Mouse (Mus musculus) gastrocnemius, adult 8-10 months (tissue): Measurements from ENCODE around the gene Ly6g5c. TPM values are rescaled to one million over a fixed set of nuclear protein-coding genes. Genes with fewer than 3 reads are reported as not detected.

Experiments used
- DNase-seq, 2 experiments: peaks; one replicate each; pipeline ENCODE4 v3.0.0; 2022; ENCODE audit warnings: low spot score in 2 of 2
- total RNA-seq, 4 experiments: library from RNA; stranded (reverse); gene quantifications; 2 replicates each; pipeline ENCODE4 v1.2.4; 2022

The Ly6g5c gene
- total RNA-seq, 4 experiments from 2014 or later: not detected

DNA sequence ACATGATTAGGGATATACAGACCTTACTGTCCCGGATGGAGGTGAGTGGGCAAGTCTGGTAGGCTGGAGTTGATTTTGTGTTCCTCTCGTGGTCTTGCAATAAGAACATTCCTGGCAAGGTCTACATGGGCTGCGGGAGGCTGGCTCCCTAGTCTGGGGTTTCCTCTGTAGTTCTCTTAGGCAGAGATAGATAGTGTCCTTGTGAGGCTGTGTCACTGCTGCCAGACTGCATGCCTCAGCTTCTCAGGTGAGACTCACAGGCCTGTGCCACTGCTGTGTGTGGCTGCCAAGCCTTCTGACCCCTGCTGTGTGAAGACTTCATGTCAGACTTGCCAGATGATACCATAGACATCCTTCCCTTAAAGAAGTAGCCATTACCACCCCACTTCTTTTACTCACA is 31.2 kb downstream of the Ly6g5c start:
- no peak for DNase-seq

DNA sequence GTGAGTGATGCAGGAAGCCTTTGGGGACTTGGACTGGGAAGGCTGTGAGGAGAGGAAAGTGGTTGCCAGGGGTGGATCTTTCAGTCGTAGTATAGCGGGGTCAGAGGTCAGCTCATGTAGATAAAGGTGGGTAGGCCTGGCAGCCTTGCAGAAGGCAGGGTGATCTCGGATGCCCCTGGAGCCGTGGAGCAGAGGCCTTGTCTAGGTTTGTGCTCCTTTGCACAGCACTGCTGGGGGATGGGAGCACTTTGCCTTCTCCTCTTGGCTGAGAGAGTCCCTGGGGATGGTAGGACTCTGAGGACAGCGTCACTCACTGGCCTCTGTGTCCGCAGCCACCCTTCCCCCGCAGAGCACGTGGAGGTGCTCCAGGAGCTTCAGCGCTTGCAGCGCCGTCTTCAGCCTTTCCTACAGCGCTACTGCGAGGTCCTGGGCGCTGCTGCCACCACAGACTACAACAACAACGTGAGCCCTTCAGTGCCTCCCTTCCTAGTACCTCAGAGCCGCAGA is 32.5 kb downstream of the Ly6g5c start:
- no peak for DNase-seq

DNA sequence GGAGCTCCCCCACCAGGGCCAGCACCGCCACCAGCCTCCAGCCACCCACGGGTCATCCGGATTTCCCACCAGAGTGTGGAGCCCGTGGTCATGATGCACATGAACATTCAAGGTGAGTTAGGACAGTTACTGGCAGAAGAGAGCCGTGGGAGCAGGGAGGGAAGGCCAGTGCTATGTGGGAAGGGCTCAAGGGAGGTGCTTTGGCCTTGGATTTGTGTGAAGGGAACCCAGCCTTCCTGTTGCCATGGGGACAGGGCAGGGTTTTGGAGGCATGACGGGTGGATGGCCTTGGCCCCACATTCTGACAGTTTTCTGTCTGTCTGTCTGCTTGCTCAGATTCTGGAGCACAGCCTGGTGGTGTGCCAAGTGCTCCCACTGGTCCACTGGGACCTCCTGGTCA is 33.9 kb downstream of the Ly6g5c start:
- DNase-seq: no peak

DNA sequence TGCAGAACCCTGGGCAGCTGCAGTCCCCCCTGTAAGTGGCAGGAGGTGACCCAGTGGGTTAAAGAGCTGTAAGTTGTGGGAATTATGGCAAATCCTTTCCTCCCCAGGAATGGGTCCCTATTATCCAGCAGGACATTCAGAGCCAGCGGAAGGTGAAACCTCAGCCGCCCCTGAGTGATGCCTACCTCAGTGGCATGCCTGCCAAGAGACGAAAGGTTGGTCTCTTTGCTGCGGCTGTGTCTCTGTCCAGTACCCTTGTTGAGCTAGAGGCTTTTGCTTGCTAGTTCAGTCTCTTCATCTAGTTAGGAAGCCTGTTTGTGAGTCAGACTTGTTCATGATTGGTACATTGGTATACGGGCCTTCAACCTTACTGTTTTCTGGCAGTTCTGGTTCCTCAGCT is 38.1 kb downstream of the Ly6g5c start:
- no peak for DNase-seq

DNA sequence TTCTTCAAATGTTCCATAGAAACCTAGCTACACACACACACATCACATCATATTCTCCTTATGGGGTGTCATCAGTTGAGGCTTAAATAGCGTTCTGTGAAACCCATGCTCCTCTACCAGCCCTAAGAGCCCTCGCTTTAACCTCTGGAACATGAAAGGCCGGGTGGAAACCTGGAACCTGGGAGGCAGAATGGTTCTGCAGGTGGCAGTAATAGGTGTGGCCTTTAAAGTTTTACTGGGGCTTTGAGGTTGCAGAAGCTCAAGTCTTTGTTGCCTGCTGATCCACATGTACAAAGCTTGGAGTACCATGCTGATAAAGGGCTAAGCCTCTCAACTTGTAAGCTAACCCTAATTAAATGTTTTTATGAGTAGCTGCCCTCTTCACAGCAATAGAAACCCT is 39.3 kb downstream of the Ly6g5c start:
- no peak for DNase-seq

DNA sequence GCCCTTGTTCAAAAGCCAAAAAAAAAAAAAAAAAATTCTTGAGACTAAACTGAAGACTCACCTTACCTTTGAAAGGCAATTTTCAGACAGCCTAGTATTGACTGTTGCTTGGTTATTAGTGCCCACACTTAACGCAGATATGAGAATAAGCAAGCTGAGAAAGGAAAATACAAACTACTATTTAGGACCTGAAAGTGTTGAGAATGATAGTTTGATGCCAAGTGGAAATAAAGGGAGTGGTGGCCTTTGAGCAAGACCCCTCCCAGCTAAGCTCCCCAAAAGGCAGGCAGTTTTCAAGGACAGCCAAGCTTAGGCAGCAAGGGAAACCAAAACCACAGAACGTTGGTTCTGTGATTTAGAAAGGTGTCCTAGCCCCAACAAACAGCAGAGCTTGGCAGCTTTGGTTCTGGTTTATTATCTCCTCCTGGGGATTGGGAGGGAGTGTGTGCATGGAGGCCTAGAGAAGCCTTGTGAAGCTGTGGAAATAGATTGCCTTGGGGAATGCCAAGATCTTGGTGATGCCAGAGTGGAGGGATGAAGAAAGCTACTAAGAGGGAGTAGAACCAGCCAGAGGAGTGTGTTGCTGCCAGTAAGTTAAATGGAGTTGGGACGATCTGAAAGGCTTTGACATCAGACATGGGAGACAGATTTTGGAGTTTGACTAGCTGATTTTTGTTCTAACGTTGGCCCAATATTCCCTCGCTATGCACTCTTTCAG is 40.0 kb downstream of the Ly6g5c start:
- DNase-seq: no peak

DNA sequence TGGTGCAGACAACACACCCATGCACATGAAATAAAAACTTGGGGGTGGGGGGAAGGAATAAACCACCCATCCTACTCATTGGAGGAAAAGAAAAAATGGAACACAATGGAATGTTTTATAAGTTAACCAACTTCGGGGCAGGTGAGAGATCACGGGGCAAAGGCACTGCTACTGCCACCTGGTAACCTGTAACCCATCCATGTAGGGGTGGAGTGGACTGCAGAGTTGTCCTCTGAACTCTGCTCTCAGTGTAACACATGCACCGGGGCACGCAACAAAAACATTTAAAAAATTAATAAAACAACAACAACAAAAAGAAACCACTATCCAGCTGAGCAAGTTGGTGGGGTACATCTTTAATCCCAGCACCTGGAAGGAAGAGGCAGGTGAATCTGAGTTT is 44.0 kb downstream of the Ly6g5c start:
- no peak for DNase-seq

DNA sequence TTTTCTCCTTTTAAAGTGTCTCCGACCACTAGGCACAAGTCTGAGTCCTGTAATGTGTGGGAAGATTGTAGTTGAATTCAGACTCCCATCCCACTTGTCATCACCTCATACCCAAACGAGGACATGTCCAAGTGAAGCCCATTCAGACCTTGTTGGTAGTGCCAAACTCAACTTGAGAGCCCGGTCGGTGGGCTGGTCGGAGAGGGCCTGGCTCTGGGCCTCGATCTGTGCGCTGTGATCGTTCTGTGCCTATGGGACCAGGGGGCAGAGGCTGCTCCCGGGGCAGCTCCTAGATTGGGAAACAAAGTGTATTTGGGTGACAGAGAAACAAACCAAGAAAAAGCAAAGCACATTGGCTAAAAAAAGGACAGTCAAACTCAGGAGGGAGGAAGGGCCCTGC is 45.0 kb downstream of the Ly6g5c start:
- no peak for DNase-seq

DNA sequence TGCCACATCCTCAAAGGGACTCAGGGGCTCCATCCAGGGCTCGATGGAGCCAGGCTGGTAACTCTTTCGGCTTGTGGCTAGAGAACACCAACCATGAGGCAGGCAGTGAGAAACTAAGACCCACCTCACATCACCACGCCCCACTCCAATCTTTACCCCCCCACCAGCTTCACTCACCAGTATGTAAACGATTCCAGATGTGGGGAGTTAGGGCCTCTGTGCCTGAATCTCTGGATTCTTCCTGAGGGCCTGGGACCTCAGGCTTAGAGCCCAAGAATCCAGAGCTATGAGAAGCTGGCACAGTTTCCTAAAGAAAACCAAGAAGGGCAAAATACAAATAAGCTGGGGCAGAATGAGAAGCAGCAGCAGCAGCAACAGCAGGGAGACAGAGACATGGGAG is 45.9 kb downstream of the Ly6g5c start:
- no peak for DNase-seq

DNA sequence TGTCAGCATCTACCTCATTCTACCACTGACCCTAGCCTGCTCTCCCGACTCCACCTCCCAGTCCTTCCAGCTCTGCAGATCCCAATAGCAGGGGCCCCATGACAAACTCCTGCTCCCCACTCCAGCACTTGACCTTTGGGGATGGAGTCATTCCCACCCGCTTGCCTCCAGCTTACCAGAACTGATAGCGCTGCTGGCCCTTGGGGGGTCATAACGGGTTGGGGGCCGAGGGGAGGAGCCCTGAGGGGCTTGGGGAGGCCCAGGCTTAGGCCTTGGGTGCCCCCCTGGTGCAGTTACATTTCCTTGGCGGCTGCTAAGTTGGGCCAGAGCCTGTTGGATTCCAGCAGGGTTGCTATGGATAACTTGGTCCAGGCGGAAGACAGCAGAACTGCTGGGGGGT is 46.5 kb downstream of the Ly6g5c start:
- DNase-seq: no peak

DNA sequence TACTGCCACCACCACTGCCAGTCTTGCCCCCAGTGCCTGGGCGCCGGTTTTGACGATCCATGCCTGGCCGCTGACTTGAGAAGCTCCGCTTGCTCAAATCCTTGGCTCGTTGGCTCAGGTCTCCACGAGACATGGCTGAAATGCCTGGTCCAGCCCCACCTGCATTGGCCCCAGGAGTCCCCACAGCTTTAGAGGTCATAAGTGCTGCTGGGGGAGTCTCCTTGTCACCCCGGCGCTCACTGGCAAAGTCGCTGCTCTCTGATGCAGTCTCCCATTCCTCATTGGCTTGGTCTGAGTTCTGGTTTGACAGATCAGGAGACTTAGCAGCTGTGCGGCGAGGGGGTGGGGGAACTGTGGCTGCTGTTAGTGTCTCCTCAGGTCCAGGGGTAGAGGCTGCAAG is 47.4 kb downstream of the Ly6g5c start:
- no peak for DNase-seq

DNA sequence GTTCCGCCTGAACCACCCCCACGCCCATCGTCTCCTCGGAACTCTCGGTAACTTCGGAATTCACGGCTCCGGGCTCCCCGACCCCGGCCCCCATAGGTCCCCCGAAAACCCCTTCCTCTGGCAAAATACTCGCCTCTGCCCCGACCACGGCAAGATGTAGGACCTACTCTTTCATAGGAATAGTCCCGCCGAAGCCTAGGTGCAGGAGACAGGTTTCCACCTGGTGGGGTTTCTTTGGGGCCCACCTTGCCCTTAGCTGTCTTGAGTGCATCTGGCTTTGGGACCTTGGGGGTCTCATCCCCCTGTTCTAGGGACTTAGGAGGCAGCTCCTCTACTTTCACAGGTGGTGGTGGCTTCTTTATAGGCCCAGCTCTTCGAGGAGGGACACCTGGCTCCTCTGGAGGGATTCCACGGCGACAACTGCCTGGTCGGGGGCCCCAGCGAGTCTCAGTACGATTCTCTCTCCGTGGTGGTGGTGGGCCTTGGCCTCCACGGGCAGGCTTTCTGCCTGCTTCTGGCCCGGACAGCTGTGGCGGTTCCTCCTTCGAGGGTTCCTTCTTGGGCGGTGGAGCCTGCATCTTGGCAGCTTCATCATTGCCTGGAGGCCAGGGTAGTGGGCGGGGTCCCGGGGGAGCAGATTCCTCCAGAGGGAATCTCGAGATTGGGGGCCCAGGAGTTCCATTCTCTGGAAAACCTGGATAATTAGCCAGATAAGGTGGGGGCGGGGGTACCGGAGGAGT is 48.6 kb downstream of the Ly6g5c start:
- no peak for DNase-seq

DNA sequence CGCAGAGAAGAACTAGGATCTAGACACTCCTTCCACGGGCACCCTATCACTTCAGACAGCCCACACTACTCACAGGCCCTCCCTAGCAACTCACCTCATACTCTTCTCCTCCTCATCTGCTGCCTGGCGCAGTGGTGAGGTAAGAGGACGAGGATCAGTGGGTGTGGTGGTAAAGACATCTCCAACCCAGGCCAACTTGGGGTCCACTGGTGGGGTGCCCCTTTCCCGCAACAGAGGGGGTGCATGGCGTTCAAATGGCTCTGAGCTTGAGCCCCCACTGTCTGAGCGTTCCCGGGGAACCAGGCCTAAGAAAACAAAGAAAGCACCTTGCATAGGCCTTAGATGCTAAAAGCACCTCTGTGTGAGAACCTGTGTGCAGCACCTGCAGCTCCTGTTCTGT is 49.2 kb downstream of the Ly6g5c start:
- DNase-seq: no peak

DNA sequence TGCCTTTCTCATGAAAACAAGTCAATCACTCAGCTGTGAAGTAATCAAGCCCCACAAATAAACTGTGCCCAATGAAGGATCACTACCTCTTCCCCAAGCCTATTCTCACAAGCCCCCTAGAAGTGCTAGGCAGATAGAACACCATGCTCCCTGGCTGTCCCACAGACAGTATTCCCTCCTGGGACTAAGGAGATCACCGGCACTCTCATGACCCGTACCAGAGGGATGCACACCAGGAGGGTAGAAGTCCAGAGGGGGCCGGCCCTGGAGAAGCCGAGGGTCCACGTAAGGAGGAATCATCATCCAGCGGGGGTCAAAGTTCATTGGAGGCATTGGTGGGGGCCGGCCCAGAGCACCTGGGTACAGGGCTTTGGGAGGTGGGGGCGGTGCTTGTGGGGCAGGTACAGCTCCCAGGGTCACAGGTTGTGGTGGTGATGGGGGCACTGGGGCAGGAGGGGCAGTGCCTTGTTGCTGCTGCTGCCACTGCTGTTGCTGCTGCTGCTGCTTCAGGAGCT is 49.6 kb downstream of the Ly6g5c start:
- DNase-seq: no peak

DNA sequence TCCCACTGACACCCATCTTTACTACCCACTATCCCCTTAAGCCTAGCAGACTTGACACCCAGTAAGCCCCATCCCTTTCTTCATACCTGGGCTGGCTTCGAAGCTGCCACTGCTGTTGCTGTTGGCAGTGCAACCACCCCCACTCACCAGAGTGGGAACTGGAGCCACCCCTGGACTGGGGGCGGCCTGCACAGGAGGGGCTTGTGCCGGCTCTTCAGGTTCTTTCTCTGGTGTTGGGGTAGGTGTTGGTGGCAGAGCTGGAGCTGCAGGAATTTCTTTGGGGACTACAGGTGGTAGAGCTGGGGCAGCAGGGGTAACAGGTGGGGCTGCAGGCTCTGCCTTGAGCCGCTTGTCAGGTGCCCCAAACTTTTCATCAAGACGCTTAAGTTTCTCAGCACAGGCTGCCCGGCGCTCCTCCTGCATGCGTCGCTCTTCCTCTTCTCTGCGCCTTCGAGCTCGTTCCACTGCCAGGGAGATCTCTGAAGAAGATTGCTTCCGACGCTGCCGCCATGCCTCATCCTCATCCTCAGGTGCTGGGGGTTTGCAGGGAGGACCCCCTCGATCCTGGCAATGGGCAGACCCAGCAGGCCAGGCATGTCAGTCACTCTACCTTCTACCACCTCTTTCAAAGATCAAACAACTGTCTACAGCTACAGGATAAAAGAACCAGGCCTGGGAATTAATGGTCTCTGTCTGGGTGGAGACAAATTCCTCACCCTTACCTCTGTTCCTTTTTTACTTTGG is 50.9 kb downstream of the Ly6g5c start:
- DNase-seq: no peak

DNA sequence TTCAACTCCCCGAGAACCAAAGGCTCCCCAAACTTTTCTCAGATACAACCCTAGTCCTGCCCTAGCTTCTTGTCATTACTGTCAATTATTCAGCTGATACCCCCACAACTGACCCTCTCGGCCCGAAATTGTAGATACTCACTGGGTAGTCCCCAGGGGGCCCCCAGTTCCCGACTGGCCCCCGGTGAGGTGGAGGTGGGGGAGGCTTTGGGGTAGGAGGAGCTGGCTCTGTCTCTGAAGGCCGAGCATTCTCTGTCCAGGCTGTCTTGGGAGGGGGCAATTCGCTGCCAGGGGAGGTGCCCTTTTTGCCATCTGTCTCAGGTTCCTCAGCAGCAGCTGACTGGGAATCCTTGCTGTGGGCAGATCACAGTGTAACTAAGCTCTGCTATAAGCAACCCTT is 51.6 kb downstream of the Ly6g5c start:
- DNase-seq: no peak

DNA sequence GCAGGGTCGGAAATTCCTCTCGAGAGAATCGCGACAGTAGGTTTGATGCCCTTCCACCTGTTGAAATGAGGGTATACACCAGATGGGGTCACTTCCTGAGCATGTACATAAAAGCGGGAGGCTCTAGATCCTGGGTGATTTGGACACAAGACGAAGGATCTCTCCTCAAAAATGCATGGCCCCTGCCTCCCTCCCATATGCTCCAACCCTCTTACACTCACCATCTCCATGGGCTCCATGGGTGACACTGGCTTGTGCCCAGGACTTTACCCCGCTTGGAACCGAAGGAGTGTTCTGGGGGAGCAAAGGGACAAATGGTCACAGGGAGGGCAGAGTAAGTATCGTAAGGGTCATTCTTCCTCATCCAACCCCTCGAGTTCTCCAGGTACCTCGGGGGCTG is 53.3 kb downstream of the Ly6g5c start:
- DNase-seq: no peak

Other genes starting within 250 kb of the Ly6g5c start
- gene Cfb, start 245.8 kb upstream of the Ly6g5c start, total RNA-seq: 1 to 10 TPM in 3 of 4 experiments, under 1 TPM in 1; 0.56 to 6.3 (median 2.8) TPM
- 1 to 10 TPM; 7.3 to 7.9 (median 7.6) TPM for gene Zbtb12, start 228.8 kb upstream of the Ly6g5c start, total RNA-seq
- not detected for gene Gm20547, start 226.2 kb upstream of the Ly6g5c start, total RNA-seq
- gene C2, start 210.0 kb upstream of the Ly6g5c start, total RNA-seq: 1 to 10 TPM in 3 of 4 experiments, under 1 TPM in 1; 0.73 to 2.3 (median 2.2) TPM
- 10 to 100 TPM; 31.2 to 37.2 (median 33.4) TPM for gene Ehmt2, start 209.8 kb upstream of the Ly6g5c start, total RNA-seq
- under 1 TPM in 2 of 4 experiments, not detected in 2; 0.15 TPM for gene Slc44a4, start 193.8 kb upstream of the Ly6g5c start, total RNA-seq
- gene Neu1, start 177.0 kb upstream of the Ly6g5c start, total RNA-seq: 10 to 100 TPM in 2 of 4 experiments, 1 to 10 TPM in 2; 8.8 to 11.6 (median 10.5) TPM
- gene Hspa1b, start 149.0 kb upstream of the Ly6g5c start, total RNA-seq: 10 to 100 TPM in 1 of 4 experiments, 1 to 10 TPM in 3; 2.4 to 13.6 (median 3.7) TPM
- gene Gm20481, start 138.4 kb upstream of the Ly6g5c start, total RNA-seq: not detected
- 10 to 100 TPM in 1 of 4 experiments, 1 to 10 TPM in 3; 4.2 to 17.8 (median 5.3) TPM for gene Hspa1a, start 136.1 kb upstream of the Ly6g5c start, total RNA-seq
- gene Hspa1l, start 135.6 kb upstream of the Ly6g5c start, total RNA-seq: 10 to 100 TPM; 19.4 to 26.1 (median 20.2) TPM
- gene Lsm2, start 126.4 kb upstream of the Ly6g5c start, total RNA-seq: 10 to 100 TPM; 11.7 to 15.7 (median 13.0) TPM
- gene Vars, start 107.3 kb upstream of the Ly6g5c start, total RNA-seq: 10 to 100 TPM; 37.3 to 42.8 (median 41.0) TPM
- 10 to 100 TPM in 3 of 4 experiments, 1 to 10 TPM in 1; 8.0 to 18.8 (median 13.7) TPM for gene Vwa7, start 91.7 kb upstream of the Ly6g5c start, total RNA-seq
- gene Sapcd1, start 80.3 kb upstream of the Ly6g5c start, total RNA-seq: not detected
- not detected for gene Msh5, start 61.5 kb upstream of the Ly6g5c start, total RNA-seq
- 1 to 10 TPM; 5.2 to 9.0 (median 6.6) TPM for gene Clic1, start 58.3 kb upstream of the Ly6g5c start, total RNA-seq
- gene Ddah2, start 49.2 kb upstream of the Ly6g5c start, total RNA-seq: 1 to 10 TPM; 4.3 to 6.2 (median 5.1) TPM
- not detected for gene Ly6g6c, start 42.9 kb upstream of the Ly6g5c start, total RNA-seq
- not detected for gene Mpig6b, start 42.1 kb upstream of the Ly6g5c start, total RNA-seq
- gene Ly6g6e, start 31.4 kb upstream of the Ly6g5c start, total RNA-seq: not detected
- gene Ly6g6d, start 30.2 kb upstream of the Ly6g5c start, total RNA-seq: 1 to 10 TPM in 1 of 4 experiments, under 1 TPM in 2, not detected in 1; 0.53 to 1.8 (median 0.99) TPM
- gene Ly6g6f, start 22.7 kb upstream of the Ly6g5c start, total RNA-seq: not detected
- 100 to 1,000 TPM in 1 of 4 experiments, 10 to 100 TPM in 3; 84.1 to 107 (median 92.9) TPM for gene Abhd16a, start 19.0 kb upstream of the Ly6g5c start, total RNA-seq
- not detected for gene Ly6g5b, start 7.1 kb downstream of the Ly6g5c start, total RNA-seq
- gene Gpank1, start 13.2 kb downstream of the Ly6g5c start, total RNA-seq: 10 to 100 TPM in 1 of 4 experiments, 1 to 10 TPM in 3; 8.6 to 11.4 (median 9.3) TPM
- gene Csnk2b, start 13.8 kb downstream of the Ly6g5c start, total RNA-seq: 100 to 1,000 TPM; 169 to 216 (median 180) TPM
- 10 to 100 TPM; 13.6 to 22.6 (median 17.0) TPM for gene D17H6S53E, start 18.1 kb downstream of the Ly6g5c start, total RNA-seq
- not detected for gene Apom, start 23.8 kb downstream of the Ly6g5c start, total RNA-seq
- gene Bag6, start 26.9 kb downstream of the Ly6g5c start, total RNA-seq: 100 to 1,000 TPM; 206 to 247 (median 236) TPM
- gene Prrc2a, start 56.6 kb downstream of the Ly6g5c start, total RNA-seq: 10 to 100 TPM; 90.5 to 98.3 (median 94.6) TPM
- under 1 TPM in 2 of 4 experiments, not detected in 2; 0.52 to 0.72 TPM for gene Aif1, start 67.8 kb downstream of the Ly6g5c start, total RNA-seq
- under 1 TPM in 2 of 4 experiments, not detected in 2; 0.73 to 0.92 TPM for gene Lst1, start 80.2 kb downstream of the Ly6g5c start, total RNA-seq
- gene Ltb, start 86.2 kb downstream of the Ly6g5c start, total RNA-seq: not detected
- gene Tnf, start 93.7 kb downstream of the Ly6g5c start, total RNA-seq: under 1 TPM in 1 of 4 experiments, not detected in 3; 0.31 TPM
- under 1 TPM; 0.53 to 0.76 (median 0.65) TPM for gene Lta, start 97.1 kb downstream of the Ly6g5c start, total RNA-seq
- gene Gm16181, start 112.6 kb downstream of the Ly6g5c start, total RNA-seq: not detected
- gene Atp6v1g2, start 125.4 kb downstream of the Ly6g5c start, total RNA-seq: 1 to 10 TPM; 1.3 to 2.3 (median 1.9) TPM
- gene Nfkbil1, start 127.5 kb downstream of the Ly6g5c start, total RNA-seq: 1 to 10 TPM; 6.3 to 8.6 (median 8.0) TPM
- gene Ddx39b, start 133.5 kb downstream of the Ly6g5c start, total RNA-seq: 10 to 100 TPM; 77.1 to 93.9 (median 81.7) TPM
- gene H2-D1, start 154.5 kb downstream of the Ly6g5c start, total RNA-seq: 10 to 100 TPM; 31.3 to 52.9 (median 41.7) TPM
- gene H2-Q1, start 212.1 kb downstream of the Ly6g5c start, total RNA-seq: under 1 TPM in 3 of 4 experiments, not detected in 1; 0.17 to 0.65 (median 0.21) TPM
- under 1 TPM; 0.38 to 0.90 (median 0.45) TPM for gene H2-Q2, start 234.0 kb downstream of the Ly6g5c start, total RNA-seq